Mouse (Mus musculus) liver, postnatal 0 days (tissue): ENCODE measurements at regions not wholly inside any gene's neighbourhood (a gene's known extent, or its start where the extent isn't known, plus 50 kb on each side); places are given as distances from the start of the nearest gene placed in this dataset.

Source experiments
- ATAC-seq: fragments of 200-750 bp; cut with Nextera tagmentation; 2 replicates; pipeline ENCODE4 v1.8.0; 2017; ENCODE audit warnings: mild to moderate bottlenecking, moderate library complexity
- DNase-seq: peaks from one replicate; pipeline ENCODE4 v3.0.0-alpha.2; 2016
- H3K27ac ChIP-seq: fragments of 300-500 bp; sonication (generic); 2 replicates; pipeline ENCODE4 v1.5.1; 2014; ENCODE audit warnings: antibody characterized with exemption, moderate library complexity, mild to moderate bottlenecking, low read depth
- H3K27me3 ChIP-seq: fragments of 300-500 bp; sonication (generic); 2 replicates; pipeline ENCODE4 v1.6.1; 2014; ENCODE audit warnings: low read length, control low read depth, mixed read lengths; ENCODE audit not compliant: insufficient read depth
- H3K36me3 ChIP-seq: fragments of 300-500 bp; sonication (generic); replicated peaks from 2 replicates; pipeline ENCODE4 v1.6.1; 2014; ENCODE audit warnings: mild to moderate bottlenecking, control low read depth, low read length, moderate library complexity, mixed read lengths; ENCODE audit not compliant: insufficient read depth
- H3K4me1 ChIP-seq: fragments of 300-500 bp; sonication (generic); 2 replicates; pipeline ENCODE4 v1.6.1; 2014; ENCODE audit warnings: antibody characterized with exemption, mild to moderate bottlenecking, control low read depth; ENCODE audit not compliant: insufficient read depth
- H3K4me2 ChIP-seq: fragments of 300-500 bp; sonication (generic); 2 replicates; pipeline ENCODE4 v1.6.1; 2014; ENCODE audit warnings: low read depth, mild to moderate bottlenecking, low read length, moderate library complexity, mixed read lengths
- H3K4me3 ChIP-seq: fragments of 300-500 bp; sonication (generic); 2 replicates; pipeline ENCODE4 v1.5.1; 2014; ENCODE audit warnings: low read depth, low read length
- H3K9ac ChIP-seq: fragments of 300-500 bp; sonication (generic); replicated peaks from 2 replicates; pipeline ENCODE4 v1.6.1; 2014; ENCODE audit warnings: mild to moderate bottlenecking, moderate library complexity
- H3K9me3 ChIP-seq: fragments of 300-500 bp; sonication (generic); 2 replicates; pipeline ENCODE4 v1.6.1; 2016; ENCODE audit warnings: mild to moderate bottlenecking, control low read depth, low read length, mixed read lengths
- CTCF ChIP-seq: sonication (generic); IDR thresholded peaks from 2 replicates; pipeline ENCODE4 v1.5.1; 2016; ENCODE audit warnings: antibody characterized with exemption, low read depth
- EP300 ChIP-seq: IDR thresholded peaks from 2 replicates; pipeline ENCODE4 v1.6.1; 2016; ENCODE audit warnings: antibody characterized with exemption, low read depth, mild to moderate bottlenecking
- WGBS: fragments of 180-500 bp; shearing (Covaris S2); extraction: QIAGEN DNeasy Blood & Tissue Kit; methylation state at CpG from one replicate; pipeline ENCODE4 v1.1.7; 2014; ENCODE audit not compliant: insufficient replicate concordance; 5-methylcytosine and 5-hydroxymethylcytosine counted together

- DNase-seq: no peak
Measured at GRCm38 (mm10) chr16:12880011-12880410, 229.5 kb upstream of the Ercc4 start.

GRCm38 (mm10) chr16:12880481-12880880 is 229.0 kb upstream of the Ercc4 start:
- no peaks in the 10 kb centered on the region for H3K27me3 ChIP-seq
- no peak overlapping the region for H3K9ac ChIP-seq
- TF ChIP-seq EP300 (no peak), CTCF (no peak)
- no peak overlapping the region for H3K27ac ChIP-seq
- H3K4me2 ChIP-seq: no peak overlapping the region
- 75% methylated on average over 7 of the region's 7 CpGs for WGBS
- no peaks in the 10 kb centered on the region for H3K36me3 ChIP-seq
- no peak overlapping the region for H3K4me3 ChIP-seq
- H3K9me3 ChIP-seq: no peaks in the 10 kb centered on the region
- H3K4me1 ChIP-seq: no peaks in the 10 kb centered on the region
- ATAC-seq (no peak), DNase-seq (no peak)

More at GRCm38 (mm10) chr16:12880011-12880410, 229.5 kb upstream of the Ercc4 start:
- H3K27ac ChIP-seq: no peak overlapping the region
- no peak overlapping the region for H3K4me2 ChIP-seq
- no peak overlapping the region for H3K4me3 ChIP-seq
- TF ChIP-seq EP300 (no peak), CTCF (no peak)
- H3K9me3 ChIP-seq: no peaks in the 10 kb centered on the region
- H3K27me3 ChIP-seq: no peaks in the 10 kb centered on the region
- no peaks in the 10 kb centered on the region for H3K4me1 ChIP-seq
- H3K36me3 ChIP-seq: no peaks in the 10 kb centered on the region
- H3K9ac ChIP-seq: no peak overlapping the region
- 79% methylated on average over 8 of the region's 8 CpGs for WGBS
- ATAC-seq: no peak

DNA sequence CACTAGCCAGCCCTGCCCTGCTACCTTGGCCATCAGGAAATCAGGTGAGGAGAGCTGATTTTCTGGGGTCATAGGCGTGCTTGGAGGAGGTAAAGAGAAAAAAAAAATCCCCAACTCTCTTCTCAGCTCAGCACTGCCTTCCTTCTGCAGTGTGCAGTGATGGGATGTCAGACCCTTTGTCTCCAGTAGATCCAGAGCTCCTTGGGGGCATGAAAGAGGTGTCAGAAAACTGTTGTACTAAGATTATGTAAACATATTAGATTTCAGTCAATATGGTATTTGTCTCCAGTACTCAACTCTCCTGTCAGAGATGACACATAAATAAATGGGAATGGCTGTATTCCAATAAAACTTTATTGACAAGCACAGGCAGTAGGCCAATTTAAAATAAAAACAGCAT is 226.8 kb upstream of the Ercc4 start:
- DNase-seq (no peak), ATAC-seq (no peak)
- Histone ChIP-seq H3K4me2 (no peak overlapping the region), H3K36me3 (no peaks in the 10 kb centered on the region), H3K9me3 (no peaks in the 10 kb centered on the region), H3K9ac (no peak overlapping the region), H3K4me1 (no peaks in the 10 kb centered on the region), H3K27ac (no peak overlapping the region), H3K4me3 (no peak overlapping the region), H3K27me3 (no peaks in the 10 kb centered on the region)
- TF ChIP-seq CTCF (no peak), EP300 (no peak)
- WGBS: 53% methylated on average over 1 of the region's 1 CpGs

- H3K27me3 ChIP-seq: no peaks in the 10 kb centered on the region
- H3K4me2 ChIP-seq: no peak overlapping the region
- no peak overlapping the region for H3K4me3 ChIP-seq
- no peak overlapping the region for H3K27ac ChIP-seq
- H3K9me3 ChIP-seq: no peaks in the 10 kb centered on the region
- no peaks in the 10 kb centered on the region for H3K4me1 ChIP-seq
- no peak overlapping the region for H3K9ac ChIP-seq
- 36% methylated on average over 3 of the region's 3 CpGs for WGBS
- DNase-seq (no peak), ATAC-seq (no peak)
- H3K36me3 ChIP-seq: no peaks in the 10 kb centered on the region
- TF ChIP-seq CTCF: no peak
- no peak for TF ChIP-seq EP300
Measured at GRCm38 (mm10) chr16:12884556-12884955, 224.9 kb upstream of the Ercc4 start.

GRCm38 (mm10) chr16:12886127-12886526 is 223.4 kb upstream of the Ercc4 start:
- Histone ChIP-seq H3K36me3 (no peaks in the 10 kb centered on the region), H3K27ac (no peak overlapping the region), H3K27me3 (no peaks in the 10 kb centered on the region), H3K4me1 (no peaks in the 10 kb centered on the region), H3K4me2 (no peak overlapping the region), H3K9me3 (no peaks in the 10 kb centered on the region), H3K4me3 (no peak overlapping the region), H3K9ac (no peak overlapping the region)
- ATAC-seq (no peak), DNase-seq (no peak)
- TF ChIP-seq CTCF (no peak), EP300 (no peak)
- WGBS: 77% methylated on average over 1 of the region's 1 CpGs

DNA sequence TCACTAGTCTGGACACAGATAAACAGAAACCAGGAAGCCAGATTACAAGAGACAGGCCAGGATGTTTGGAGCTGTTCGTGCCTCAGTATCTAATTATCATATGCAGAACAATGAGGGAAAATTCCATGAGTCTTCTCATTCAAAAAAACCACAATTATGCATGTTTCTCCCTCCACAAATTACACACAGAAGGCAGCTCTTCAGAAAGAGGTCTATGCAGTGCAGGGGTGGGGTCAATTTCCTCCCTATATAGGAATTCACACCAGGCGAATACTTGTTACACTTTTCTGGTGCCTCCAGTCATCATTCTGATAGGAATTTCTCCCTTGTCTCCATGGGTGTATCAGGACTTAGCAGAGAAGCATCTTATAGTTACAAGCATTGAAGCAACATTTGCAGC is 222.1 kb upstream of the Ercc4 start:
- H3K4me1 ChIP-seq: no peaks in the 10 kb centered on the region
- H3K36me3 ChIP-seq: no peaks in the 10 kb centered on the region
- no peaks in the 10 kb centered on the region for H3K9me3 ChIP-seq
- 66% methylated on average over 2 of the region's 2 CpGs for WGBS
- no peaks in the 10 kb centered on the region for H3K27me3 ChIP-seq
- no peak overlapping the region for H3K27ac ChIP-seq
- TF ChIP-seq CTCF (no peak), EP300 (no peak)
- no peak overlapping the region for H3K4me3 ChIP-seq
- ATAC-seq: no peak
- H3K9ac ChIP-seq: no peak overlapping the region
- no peak overlapping the region for H3K4me2 ChIP-seq
- no peak for DNase-seq

- no peak for ATAC-seq
- H3K27me3 ChIP-seq: no peaks in the 10 kb centered on the region
- H3K9me3 ChIP-seq: no peaks in the 10 kb centered on the region
- H3K4me3 ChIP-seq: no peak overlapping the region
- H3K9ac ChIP-seq: no peak overlapping the region
- no peak for DNase-seq
- 57% methylated on average over 1 of the region's 1 CpGs for WGBS
- TF ChIP-seq EP300 (no peak), CTCF (no peak)
- H3K4me1 ChIP-seq: no peaks in the 10 kb centered on the region
- H3K27ac ChIP-seq: no peak overlapping the region
- no peak overlapping the region for H3K4me2 ChIP-seq
- no peaks in the 10 kb centered on the region for H3K36me3 ChIP-seq
Measured at GRCm38 (mm10) chr16:12890094-12890493, 219.4 kb upstream of the Ercc4 start.
